Mouse (Mus musculus) stomach, postnatal 0 days (tissue): Measurements from ENCODE around the gene Tctn1.

Experiments
- CTCF ChIP-seq: IDR thresholded peaks from 2 replicates; pipeline ENCODE4 v1.5.1; 2016; ENCODE audit warnings: antibody characterized with exemption, low read depth, mild to moderate bottlenecking, moderate library complexity
- EP300 ChIP-seq: optimal IDR thresholded peaks from 2 replicates; pipeline ENCODE3; 2016; ENCODE audit warnings: antibody characterized with exemption

GRCm38 (mm10) chr5:122224291-122224690, 40.0 kb downstream of the Tctn1 start:
- TF ChIP-seq CTCF (no peak), EP300 (no peak)
